9 mouse cellular contexts compared by ENCODE assay signal in the genomic region with DNA sequence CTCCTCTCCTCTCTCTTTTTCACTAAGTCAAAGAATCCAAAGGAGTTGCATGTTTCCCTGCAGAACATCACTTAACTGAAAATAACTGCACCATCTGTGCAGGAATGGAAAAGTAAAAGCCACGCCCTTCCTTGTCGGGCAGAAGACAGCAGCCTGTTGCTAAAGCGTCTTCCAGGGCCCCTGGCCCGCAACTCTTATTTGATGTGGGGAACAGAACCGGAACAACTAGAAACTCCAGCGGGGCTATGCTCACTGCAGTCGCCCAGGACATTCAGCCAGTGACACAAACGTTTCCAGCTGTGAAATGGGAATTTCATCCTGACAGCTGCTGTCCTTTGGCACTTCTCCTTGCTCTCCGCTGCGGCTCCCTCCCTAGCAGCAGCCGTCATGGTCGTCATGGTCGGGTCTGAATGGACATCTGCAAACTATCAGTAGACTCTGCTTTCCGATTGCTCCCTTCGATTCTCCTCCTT.
DNase-seq lines count a peak whose midpoint lies in the region; ATAC-seq and TF ChIP-seq lines count a peak whose summit lies in the region.
"Had no signal": no experiment of that assay in that cellular context is flagged by ENCODE, and none has a peak within 500 bp of the region (broad histone marks: within the 10 kb centered on the region; RNA-seq: fewer than 3 reads in every experiment).

No protein-coding gene starts in this region.

- peaks cover 39% of the 10 kb centered on the region for H3K4me1 ChIP-seq in lung, embryonic 14.5 days (ENCODE audit: insufficient read depth)
- no peaks in the 10 kb centered on the region for H3K4me1 ChIP-seq in lung, adult 2 months (ENCODE audit: control insufficient read depth, insufficient read depth, low read length)
- peaks cover 72% of the 10 kb centered on the region for H3K4me1 ChIP-seq in embryonic facial prominence, embryonic 12.5 days
- H3K4me1 ChIP-seq in heart, postnatal 0 days (ENCODE audit: control insufficient read depth, insufficient read depth) = peaks cover 24% of the 10 kb centered on the region
- H3K4me1 ChIP-seq in stomach, embryonic 16.5 days (ENCODE audit: control insufficient read depth, insufficient read depth, low read length) = peaks cover 60% of the 10 kb centered on the region
- peaks cover 9% of the 10 kb centered on the region for H3K4me1 ChIP-seq in liver, embryonic 11.5 days (replicated peaks; ENCODE audit: control insufficient read depth, insufficient read depth, low read length)

- TF ChIP-seq EP300 in heart, postnatal 0 days (IDR thresholded peaks at IDR 0.05; ENCODE audit: low read depth) = no peak

- TF ChIP-seq POLR2A in lung, adult 2 months (IDR thresholded peaks at IDR 0.05; ENCODE audit: borderline replicate concordance, extremely low read depth, low read depth, low read length) = no peak

- WGBS in lung, embryonic 14.5 days = 32% methylated on average over 15 of the region's 15 CpGs
- WGBS in lung, adult 2 months = 56% methylated on average over 15 of the region's 15 CpGs
- 18% methylated on average over 15 of the region's 15 CpGs for WGBS in embryonic facial prominence, embryonic 12.5 days
- WGBS in heart, postnatal 0 days = 48% methylated on average over 15 of the region's 15 CpGs
- 38% methylated on average over 15 of the region's 15 CpGs for WGBS in stomach, embryonic 16.5 days
- 56% methylated on average over 15 of the region's 15 CpGs for WGBS in liver, embryonic 11.5 days

- H3K4me2 ChIP-seq in lung, embryonic 14.5 days = no peak overlapping the region
- H3K4me2 ChIP-seq in embryonic facial prominence, embryonic 12.5 days (replicated peaks) = 0 out of 2 replicates have a peak overlapping the region, but pooled peaks have one; percentile 2
- peak overlapping the region; percentile 12; the same call in 1 of the 2 replicates for H3K4me2 ChIP-seq in heart, postnatal 0 days (ENCODE audit: low read depth, low read length)
- H3K4me2 ChIP-seq in stomach, embryonic 16.5 days (ENCODE audit: low read depth, low read length) = no peak overlapping the region
- H3K4me2 ChIP-seq in liver, embryonic 11.5 days = no peak overlapping the region
- H3K4me2 ChIP-seq: midbrain, embryonic 11.5 days had no signal

- no peak overlapping the region for H3K27ac ChIP-seq in lung, embryonic 14.5 days (ENCODE audit: low read depth)
- 0 out of 2 replicates have a peak overlapping the region, but pooled peaks have one; percentile 0 for H3K27ac ChIP-seq in embryonic facial prominence, embryonic 12.5 days
- H3K27ac ChIP-seq in heart, postnatal 0 days (ENCODE audit: low read depth) = no peak overlapping the region
- H3K27ac ChIP-seq in stomach, embryonic 16.5 days (ENCODE audit: low read length) = peak overlapping the region; percentile 49; the same call in 1 of the 2 replicates
- H3K27ac ChIP-seq in liver, embryonic 11.5 days (ENCODE audit: low read depth, low read length) = no peak overlapping the region

- H3K27me3 ChIP-seq in lung, embryonic 14.5 days (ENCODE audit: insufficient read depth, low read length) = no peaks in the 10 kb centered on the region
- H3K27me3 ChIP-seq in embryonic facial prominence, embryonic 12.5 days = no peaks in the 10 kb centered on the region
- no peaks in the 10 kb centered on the region for H3K27me3 ChIP-seq in heart, postnatal 0 days (ENCODE audit: control insufficient read depth, insufficient read depth, low read length)
- no peaks in the 10 kb centered on the region for H3K27me3 ChIP-seq in stomach, embryonic 16.5 days (ENCODE audit: control insufficient read depth, insufficient read depth, low read length)
- no peaks in the 10 kb centered on the region for H3K27me3 ChIP-seq in liver, embryonic 11.5 days (replicated peaks; ENCODE audit: control insufficient read depth, insufficient read depth, low read length)

- TF ChIP-seq CTCF in lung, embryonic 14.5 days (IDR thresholded peaks at IDR 0.05; ENCODE audit: low read depth) = no peak
- TF ChIP-seq CTCF in lung, adult 2 months (IDR thresholded peaks at IDR 0.05; ENCODE audit: insufficient read depth, low read length) = no peak
- TF ChIP-seq CTCF in heart, postnatal 0 days (IDR thresholded peaks at IDR 0.05; ENCODE audit: low read depth) = no peak

- no peaks in the 10 kb centered on the region for H3K9me3 ChIP-seq in lung, embryonic 14.5 days (ENCODE audit: low read depth, low read length)
- H3K9me3 ChIP-seq in embryonic facial prominence, embryonic 12.5 days = no peaks in the 10 kb centered on the region
- H3K9me3 ChIP-seq in heart, postnatal 0 days (replicated peaks; ENCODE audit: control insufficient read depth, low read length) = no peaks in the 10 kb centered on the region
- H3K9me3 ChIP-seq in stomach, embryonic 16.5 days (replicated peaks; ENCODE audit: control insufficient read depth, low read length) = no peaks in the 10 kb centered on the region
- H3K9me3 ChIP-seq in liver, embryonic 11.5 days (ENCODE audit: control insufficient read depth, low read length) = no peaks in the 10 kb centered on the region

- H3K9ac ChIP-seq in lung, embryonic 14.5 days = no peak overlapping the region
- H3K9ac ChIP-seq in embryonic facial prominence, embryonic 12.5 days = no peak overlapping the region
- H3K9ac ChIP-seq in heart, postnatal 0 days (replicated peaks; ENCODE audit: low read depth, low read length) = no peak overlapping the region
- no peak overlapping the region for H3K9ac ChIP-seq in stomach, embryonic 16.5 days (ENCODE audit: low read length)
- no peak overlapping the region for H3K9ac ChIP-seq in liver, embryonic 11.5 days (ENCODE audit: low read depth, low read length)

- peak; percentile 52 for DNase-seq in lung, embryonic 14.5 days
- no peak for DNase-seq in lung, adult 2 months
- DNase-seq in heart, postnatal 0 days (ENCODE audit: low spot score) = no peak
- DNase-seq in kidney, postnatal 4 days = no peak
- no peak for DNase-seq in spleen, adult 18-20 months
- DNase-seq in liver, embryonic 11.5 days (ENCODE audit: low spot score) = no peak

- H3K4me3 ChIP-seq in lung, embryonic 14.5 days (ENCODE audit: low read depth, low read length) = no peak overlapping the region
- H3K4me3 ChIP-seq in lung, adult 2 months (replicated peaks; ENCODE audit: extremely low read depth, low read depth, low read length) = no peak overlapping the region
- no peak overlapping the region for H3K4me3 ChIP-seq in embryonic facial prominence, embryonic 12.5 days
- no peak overlapping the region for H3K4me3 ChIP-seq in heart, postnatal 0 days (ENCODE audit: low read depth, low read length)
- H3K4me3 ChIP-seq in stomach, embryonic 16.5 days (replicated peaks; ENCODE audit: low read length) = no peak overlapping the region
- H3K4me3 ChIP-seq in liver, embryonic 11.5 days (ENCODE audit: low read depth, low read length) = no peak overlapping the region

- no peaks in the 10 kb centered on the region for H3K36me3 ChIP-seq in lung, embryonic 14.5 days (ENCODE audit: insufficient read depth)
- no peaks in the 10 kb centered on the region for H3K36me3 ChIP-seq in embryonic facial prominence, embryonic 12.5 days
- no peaks in the 10 kb centered on the region for H3K36me3 ChIP-seq in heart, postnatal 0 days (replicated peaks; ENCODE audit: control insufficient read depth, insufficient read depth, low read length)
- H3K36me3 ChIP-seq in stomach, embryonic 16.5 days (ENCODE audit: control insufficient read depth, insufficient read depth, low read length) = no peaks in the 10 kb centered on the region
- H3K36me3 ChIP-seq in liver, embryonic 11.5 days (ENCODE audit: control insufficient read depth, insufficient read depth, low read length) = no peaks in the 10 kb centered on the region

- ATAC-seq in lung, embryonic 14.5 days (ENCODE audit: insufficient read depth) = no peak
- no peak for ATAC-seq in embryonic facial prominence, embryonic 12.5 days (ENCODE audit: insufficient number of reproducible peaks, insufficient read depth, low FRiP score, low TSS enrichment)
- ATAC-seq in heart, postnatal 0 days (ENCODE audit: insufficient read depth, low read depth) = no peak
- ATAC-seq in stomach, embryonic 16.5 days (ENCODE audit: insufficient read depth, low FRiP score) = no peak
- no peak for ATAC-seq in liver, embryonic 11.5 days (replicated peaks; ENCODE audit: low FRiP score)

Comparison
In these comparisons a context has a peak if more than half of its experiments do, and no peak if none do; other contexts are left out.
1. H3K27ac ChIP-seq: peak in embryonic facial prominence, embryonic 12.5 days (single experiment) and stomach, embryonic 16.5 days (single experiment); none in lung, embryonic 14.5 days (single experiment), heart, postnatal 0 days (single experiment) and liver, embryonic 11.5 days (single experiment).
2. H3K4me2 ChIP-seq: peak in embryonic facial prominence, embryonic 12.5 days (single experiment) and heart, postnatal 0 days (single experiment); none in lung, embryonic 14.5 days (single experiment), stomach, embryonic 16.5 days (single experiment) and liver, embryonic 11.5 days (single experiment).